Mouse (Mus musculus) midbrain, embryonic 11.5 days (tissue): ENCODE measurements around the gene Cacna1c. TPM values are rescaled to one million over a fixed set of nuclear protein-coding genes. Genes with fewer than 3 reads are reported as not detected.

Experiments
- ATAC-seq: fragments of 200-750 bp; cut with Nextera tagmentation; 2 replicates; pipeline ENCODE4 v1.8.0; 2017; ENCODE audit warnings: moderate TSS enrichment, moderate library complexity; ENCODE audit not compliant: low FRiP score
- DNase-seq: peaks from one replicate; pipeline ENCODE4 v3.0.0; 2015; ENCODE audit warnings: low spot score; ENCODE audit errors: missing footprints
- H3K27ac ChIP-seq: fragments of 300-500 bp; sonication (generic); 2 replicates; pipeline ENCODE4 v1.5.1; 2014; ENCODE audit warnings: low read depth, low read length
- H3K27me3 ChIP-seq: fragments of 300-500 bp; sonication (generic); 2 replicates; pipeline ENCODE4 v1.6.1; 2014; ENCODE audit warnings: mild to moderate bottlenecking, low read length, moderate library complexity, mixed read lengths; ENCODE audit not compliant: control insufficient read depth, insufficient read depth
- H3K36me3 ChIP-seq: fragments of 300-500 bp; sonication (generic); 2 replicates; pipeline ENCODE4 v1.6.1; 2014; ENCODE audit warnings: mild to moderate bottlenecking, low read length, moderate library complexity, mixed read lengths; ENCODE audit not compliant: control insufficient read depth, insufficient read depth
- H3K4me1 ChIP-seq: fragments of 300-500 bp; sonication (generic); 2 replicates; pipeline ENCODE4 v1.6.1; 2014; ENCODE audit warnings: low read length; ENCODE audit not compliant: control insufficient read depth, insufficient read depth
- H3K4me2 ChIP-seq: fragments of 300-500 bp; sonication (generic); 2 replicates; pipeline ENCODE4 v1.6.1; 2014; ENCODE audit warnings: mild to moderate bottlenecking, moderate library complexity
- H3K4me3 ChIP-seq: fragments of 300-500 bp; sonication (generic); 2 replicates; pipeline ENCODE4 v1.5.1; 2014; ENCODE audit warnings: low read depth, low read length
- H3K9ac ChIP-seq: fragments of 300-500 bp; sonication (generic); 2 replicates; pipeline ENCODE4 v1.6.1; 2014; ENCODE audit warnings: low read length
- H3K9me3 ChIP-seq: fragments of 300-500 bp; sonication (generic); 2 replicates; pipeline ENCODE4 v1.6.1; 2016; ENCODE audit warnings: low read length; ENCODE audit not compliant: control insufficient read depth
- WGBS: fragments of 180-500 bp; shearing (Covaris S2); extraction: QIAGEN DNeasy Blood & Tissue Kit; methylation state at CpG from one replicate; pipeline ENCODE4 v1.1.7; 2014; 5-methylcytosine and 5-hydroxymethylcytosine counted together
- polyA plus RNA-seq: library from polyadenylated mRNA; unstranded; fragments of >200 nt; fragmentation: Nextera tagmentation; extraction: Ambion mirVana; gene quantifications from 2 replicates; pipeline ENCODE4 v1.2.1, GENCODE M21; 2014

Gene Cacna1c
- polyA plus RNA-seq, 1 experiment from 2014 or later, result 2.1 TPM

DNA sequence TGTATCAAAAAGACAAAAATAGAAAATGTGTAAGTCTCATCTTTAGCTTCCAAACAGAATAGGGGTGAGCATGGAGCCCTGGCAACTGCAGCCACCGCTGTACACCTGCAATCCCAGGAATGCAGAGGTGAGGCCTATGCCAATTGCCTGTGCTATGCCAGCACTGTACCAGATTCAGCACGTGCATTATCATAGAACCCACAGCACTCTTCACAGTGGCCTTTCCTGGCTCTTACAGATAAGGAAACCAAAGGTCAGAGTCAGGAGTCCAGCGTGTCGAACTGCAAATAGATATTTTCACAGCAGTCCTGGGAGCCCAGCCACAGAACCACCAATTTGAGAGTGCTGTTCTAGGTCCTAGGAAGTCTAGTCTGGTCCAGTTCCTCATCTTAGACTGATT is 227.4 kb downstream of the Cacna1c start:
- Histone ChIP-seq H3K36me3 (no peaks in the 10 kb centered on the region), H3K27me3 (no peaks in the 10 kb centered on the region), H3K9me3 (no peaks in the 10 kb centered on the region), H3K4me3 (no peak overlapping the region), H3K4me2 (no peak overlapping the region), H3K9ac (no peak overlapping the region), H3K4me1 (no peaks in the 10 kb centered on the region), H3K27ac (no peak overlapping the region)
- ATAC-seq (no peak), DNase-seq (no peak)
- 85% methylated on average over 4 of the region's 4 CpGs for WGBS

DNA sequence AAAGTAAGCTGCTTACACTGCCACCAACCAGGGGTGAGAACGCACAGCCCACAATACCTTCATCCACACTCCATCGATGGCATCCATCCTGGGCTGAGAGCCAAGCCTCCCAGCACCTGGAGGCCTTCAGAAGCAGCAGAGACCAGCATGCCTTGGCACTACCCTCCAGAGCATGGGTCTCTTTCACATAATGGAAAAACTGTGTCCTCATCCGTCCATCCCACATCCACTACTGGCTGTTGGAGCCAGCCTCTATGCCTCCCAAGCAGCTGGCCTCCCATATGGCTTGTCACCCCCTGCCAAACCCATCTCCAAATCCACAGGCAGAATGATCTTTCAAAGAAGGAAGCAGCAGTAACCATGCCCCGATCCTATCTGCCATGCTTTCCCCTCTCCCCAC is 229.3 kb downstream of the Cacna1c start:
- ATAC-seq, result no peak
- WGBS, result 91% methylated on average over 4 of the region's 4 CpGs
- no peaks in the 10 kb centered on the region for H3K4me1 ChIP-seq
- no peak overlapping the region for H3K27ac ChIP-seq
- DNase-seq, result no peak
- H3K36me3 ChIP-seq, result no peaks in the 10 kb centered on the region
- no peak overlapping the region for H3K4me2 ChIP-seq
- H3K9me3 ChIP-seq, result no peaks in the 10 kb centered on the region
- no peak overlapping the region for H3K4me3 ChIP-seq
- no peaks in the 10 kb centered on the region for H3K27me3 ChIP-seq
- no peak overlapping the region for H3K9ac ChIP-seq

DNA sequence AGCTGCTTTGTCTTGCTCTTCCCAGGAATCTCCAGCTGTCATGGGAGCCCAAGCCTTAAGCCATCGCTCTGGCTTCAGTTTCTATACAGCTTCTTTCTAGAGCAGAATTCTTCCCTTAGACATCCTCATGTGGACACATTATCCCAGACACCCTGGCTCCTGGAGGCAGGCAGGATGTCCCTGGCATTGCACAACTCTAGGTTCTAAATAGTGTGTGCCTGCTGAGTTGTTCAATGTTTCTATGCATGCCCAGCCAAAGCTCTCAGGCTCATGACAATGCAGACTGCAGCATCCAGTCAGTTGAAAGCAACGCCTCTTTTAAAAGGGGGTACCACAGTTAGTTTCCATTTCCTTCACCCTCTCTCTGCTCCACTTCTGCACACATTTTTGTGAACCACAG is 230.6 kb downstream of the Cacna1c start:
- 74% methylated on average over 2 of the region's 2 CpGs for WGBS
- ATAC-seq (no peak), DNase-seq (no peak)
- H3K9me3 ChIP-seq, result no peaks in the 10 kb centered on the region
- H3K27ac ChIP-seq, result no peak overlapping the region
- H3K4me2 ChIP-seq, result no peak overlapping the region
- no peak overlapping the region for H3K9ac ChIP-seq
- H3K27me3 ChIP-seq, result no peaks in the 10 kb centered on the region
- H3K36me3 ChIP-seq, result no peaks in the 10 kb centered on the region
- H3K4me3 ChIP-seq, result no peak overlapping the region
- no peaks in the 10 kb centered on the region for H3K4me1 ChIP-seq

DNA sequence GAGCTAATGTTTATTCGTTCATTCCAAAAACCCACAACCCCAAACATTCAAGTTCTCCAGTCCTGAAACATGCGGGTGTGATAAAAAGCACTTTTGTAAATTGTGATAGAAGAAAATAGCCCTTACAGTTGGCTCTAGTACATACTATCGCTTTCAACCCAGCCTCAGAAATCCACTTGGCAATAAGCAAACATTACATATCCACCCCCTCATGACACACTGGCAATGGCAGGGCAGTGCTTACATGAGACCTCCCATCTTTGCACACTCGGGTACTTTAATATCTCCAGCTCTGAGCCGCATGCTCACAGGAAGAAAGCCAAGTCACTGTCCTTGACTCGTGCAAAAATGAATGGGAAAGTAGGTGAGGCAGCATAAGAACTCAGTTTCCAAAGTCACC is 232.4 kb downstream of the Cacna1c start:
- Histone ChIP-seq H3K4me3 (no peak overlapping the region), H3K9ac (no peak overlapping the region), H3K27ac (no peak overlapping the region), H3K4me1 (no peaks in the 10 kb centered on the region), H3K9me3 (no peaks in the 10 kb centered on the region), H3K27me3 (no peaks in the 10 kb centered on the region), H3K4me2 (no peak overlapping the region), H3K36me3 (no peaks in the 10 kb centered on the region)
- 92% methylated on average over 6 of the region's 6 CpGs for WGBS
- ATAC-seq (no peak), DNase-seq (no peak)

DNA sequence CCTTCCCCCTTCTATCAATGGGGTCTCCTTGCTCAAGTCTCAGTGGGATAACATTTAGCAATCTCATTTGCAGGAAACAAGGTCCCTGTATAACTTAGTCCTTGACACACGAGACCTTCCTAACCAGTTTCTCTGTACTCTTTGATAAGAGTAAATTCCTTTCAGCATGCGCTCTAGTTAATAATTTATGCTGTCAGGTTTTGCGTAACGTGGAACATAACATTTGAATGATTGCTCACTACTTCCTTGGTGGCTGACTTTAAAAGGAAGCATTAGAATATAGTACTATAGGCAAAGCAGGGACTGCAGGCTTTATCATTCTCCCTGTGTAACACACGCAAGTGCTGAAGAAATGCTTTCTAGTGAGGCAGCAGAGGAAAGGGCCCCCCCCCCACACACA is 232.9 kb downstream of the Cacna1c start:
- Histone ChIP-seq H3K36me3 (no peaks in the 10 kb centered on the region), H3K4me2 (no peak overlapping the region), H3K27me3 (no peaks in the 10 kb centered on the region), H3K9me3 (no peaks in the 10 kb centered on the region), H3K9ac (no peak overlapping the region), H3K27ac (no peak overlapping the region), H3K4me3 (no peak overlapping the region), H3K4me1 (no peaks in the 10 kb centered on the region)
- ATAC-seq, result no peak
- 72% methylated on average over 5 of the region's 5 CpGs for WGBS
- DNase-seq, result no peak

DNA sequence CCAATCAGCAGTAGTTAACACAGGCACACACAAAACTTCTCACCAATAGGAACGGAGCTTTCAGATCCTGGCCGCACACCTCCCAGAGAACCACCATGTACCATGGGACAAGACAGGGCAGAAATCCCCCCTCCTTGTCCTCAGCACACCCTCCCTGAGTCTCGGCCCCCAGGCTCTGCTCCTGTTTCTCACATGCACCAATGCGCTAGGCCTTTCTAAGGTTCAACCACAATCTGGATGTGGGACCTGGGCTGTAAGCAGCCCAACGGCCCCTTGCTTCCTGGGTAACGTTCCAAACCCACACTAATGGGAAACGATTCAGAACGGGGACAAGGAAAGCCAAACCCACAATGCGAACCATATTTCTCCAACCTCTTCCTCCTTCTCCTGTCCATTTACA is 237.7 kb downstream of the Cacna1c start:
- WGBS, result 94% methylated on average over 9 of the region's 9 CpGs
- Histone ChIP-seq H3K36me3 (no peaks in the 10 kb centered on the region), H3K4me1 (no peaks in the 10 kb centered on the region), H3K27ac (no peak overlapping the region), H3K9me3 (no peaks in the 10 kb centered on the region), H3K4me2 (no peak overlapping the region), H3K9ac (no peak overlapping the region), H3K27me3 (no peaks in the 10 kb centered on the region), H3K4me3 (no peak overlapping the region)
- DNase-seq (peak; percentile 78), ATAC-seq (no peak)

DNA sequence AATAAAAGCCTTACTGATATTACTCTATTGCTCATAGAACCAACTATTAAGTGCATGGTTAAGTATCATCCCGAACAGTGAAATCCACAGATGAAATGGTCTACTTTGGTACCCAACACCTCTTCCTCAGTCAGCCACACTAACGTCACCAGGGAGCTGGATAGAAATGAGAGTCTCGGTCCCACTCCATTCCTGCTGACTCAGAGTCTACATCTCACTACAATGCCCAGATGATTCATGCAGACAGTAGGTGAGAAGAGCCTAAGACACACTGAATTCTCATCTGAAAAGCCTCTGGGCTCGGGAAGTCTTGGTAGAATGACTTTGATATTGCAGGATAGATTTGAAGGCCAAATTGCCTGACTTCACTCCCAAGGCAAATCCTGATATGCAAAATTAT is 240.0 kb downstream of the Cacna1c start:
- H3K36me3 ChIP-seq, result no peaks in the 10 kb centered on the region
- H3K4me1 ChIP-seq, result no peaks in the 10 kb centered on the region
- H3K27me3 ChIP-seq, result no peaks in the 10 kb centered on the region
- no peak overlapping the region for H3K9ac ChIP-seq
- no peaks in the 10 kb centered on the region for H3K9me3 ChIP-seq
- no peak for DNase-seq
- no peak overlapping the region for H3K4me3 ChIP-seq
- no peak overlapping the region for H3K27ac ChIP-seq
- H3K4me2 ChIP-seq, result no peak overlapping the region
- no peak for ATAC-seq
- WGBS, result 82% methylated on average over 4 of the region's 4 CpGs

DNA sequence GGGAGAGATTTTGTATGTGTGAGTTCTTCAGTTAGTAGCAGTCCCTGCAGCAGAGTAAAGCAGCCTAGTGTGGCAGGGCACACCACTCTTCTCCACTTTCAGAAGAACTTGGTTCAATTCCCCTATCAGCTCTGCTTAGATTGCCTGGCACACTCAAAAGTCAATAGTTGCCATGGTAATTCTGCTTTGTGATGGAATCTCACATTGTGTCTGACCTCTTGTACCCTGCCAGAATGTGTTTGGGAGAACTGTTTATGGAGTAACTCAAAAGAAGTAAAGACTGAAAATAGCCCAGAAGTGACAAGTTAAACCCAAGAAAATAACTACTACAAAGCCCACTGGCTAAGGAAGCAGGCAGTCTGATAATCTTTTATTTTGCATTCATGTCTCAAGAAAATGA is 240.4 kb downstream of the Cacna1c start:
- Histone ChIP-seq H3K9ac (no peak overlapping the region), H3K27ac (no peak overlapping the region), H3K9me3 (no peaks in the 10 kb centered on the region), H3K4me3 (no peak overlapping the region), H3K27me3 (no peaks in the 10 kb centered on the region), H3K4me1 (no peaks in the 10 kb centered on the region), H3K4me2 (no peak overlapping the region), H3K36me3 (no peaks in the 10 kb centered on the region)
- no peak for ATAC-seq
- DNase-seq, result no peak

DNA sequence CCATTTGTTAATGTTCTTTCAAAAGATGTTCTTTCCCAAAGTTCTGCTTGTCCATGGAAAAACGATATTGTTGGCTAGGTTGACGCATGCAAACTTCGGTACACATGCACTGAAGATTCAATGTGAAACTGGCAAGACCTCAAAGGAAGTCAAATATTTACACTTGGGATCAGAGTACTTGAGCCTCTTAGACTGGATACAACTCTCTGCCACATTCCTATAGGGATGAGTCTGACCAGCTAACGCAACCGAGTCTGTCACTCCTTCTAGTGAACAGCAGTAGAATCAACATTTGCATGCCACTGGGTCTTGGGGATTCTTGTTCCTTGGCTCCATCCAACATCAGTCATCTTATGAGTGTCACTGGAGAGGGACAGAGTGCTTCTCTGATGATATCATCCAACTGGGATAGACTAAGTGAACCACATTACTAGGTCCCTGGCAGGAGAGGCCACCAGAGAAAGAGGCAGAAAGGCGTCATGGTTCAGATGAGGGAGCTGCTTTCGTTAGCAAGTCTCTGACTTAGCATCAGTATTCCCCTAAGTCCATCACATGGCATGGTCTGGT is 241.1 kb downstream of the Cacna1c start:
- Histone ChIP-seq H3K9me3 (no peaks in the 10 kb centered on the region), H3K4me2 (no peak overlapping the region), H3K27me3 (no peaks in the 10 kb centered on the region), H3K27ac (no peak overlapping the region), H3K9ac (no peak overlapping the region), H3K4me3 (no peak overlapping the region), H3K36me3 (no peaks in the 10 kb centered on the region), H3K4me1 (no peaks in the 10 kb centered on the region)
- no peak for ATAC-seq
- WGBS, result 84% methylated on average over 7 of the region's 7 CpGs
- no peak for DNase-seq

DNA sequence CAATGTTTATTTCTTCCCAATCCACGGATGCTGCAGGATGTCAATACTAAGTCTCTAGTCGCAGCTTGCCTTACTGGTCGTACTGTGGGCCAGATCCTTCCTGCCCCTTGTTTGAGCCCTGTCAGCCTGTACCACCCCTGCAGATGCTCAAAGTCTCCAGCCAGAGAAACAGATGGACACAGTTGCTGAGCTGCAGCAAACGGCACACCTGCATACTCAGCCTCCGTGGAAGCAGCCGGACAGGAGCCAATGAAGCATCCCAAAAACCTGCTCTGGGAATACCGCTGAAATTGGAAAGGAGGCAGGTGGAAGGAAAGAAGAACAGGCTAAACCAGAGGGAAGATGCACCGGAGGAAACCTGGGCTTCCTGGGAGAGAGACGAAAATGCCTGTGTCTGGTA is 243.8 kb downstream of the Cacna1c start:
- no peaks in the 10 kb centered on the region for H3K4me1 ChIP-seq
- H3K9me3 ChIP-seq, result no peaks in the 10 kb centered on the region
- WGBS, result 92% methylated on average over 9 of the region's 9 CpGs
- no peak overlapping the region for H3K27ac ChIP-seq
- H3K36me3 ChIP-seq, result no peaks in the 10 kb centered on the region
- H3K4me2 ChIP-seq, result no peak overlapping the region
- H3K9ac ChIP-seq, result no peak overlapping the region
- no peak for DNase-seq
- no peak overlapping the region for H3K4me3 ChIP-seq
- no peaks in the 10 kb centered on the region for H3K27me3 ChIP-seq
- no peak for ATAC-seq
